Mouse (Mus musculus) brain, embryonic 18.5 days (tissue): ENCODE measurements around the gene Capn13.
A peak's percentile ranks its signal among the peaks of the same experiment; 100 is the strongest.
"Not testable (repeated sequence)": the region's sequence is repeated elsewhere in the genome, so short reads cannot be mapped to it uniquely, and the experiment has no call there.

Experiments
- DNase-seq: peaks from one replicate; pipeline ENCODE4 v3.0.0-alpha.2; 2012; ENCODE audit warnings: low read depth, low spot score

The Capn13 gene

GRCm38 (mm10) chr17:73277770-73278169 is 122.9 kb downstream of the Capn13 start:
- DNase-seq: no peak

GRCm38 (mm10) chr17:73275066-73275465 is 125.6 kb downstream of the Capn13 start:
- no peak for DNase-seq

- no peak for DNase-seq
Measured at GRCm38 (mm10) chr17:73273809-73274208, 126.9 kb downstream of the Capn13 start.

- DNase-seq: peak; percentile 60
Measured at GRCm38 (mm10) chr17:73271797-73272600, 128.7 kb downstream of the Capn13 start.

GRCm38 (mm10) chr17:73270871-73271796 is 129.5 kb downstream of the Capn13 start:
- DNase-seq: no peak

- DNase-seq: no peak
Measured at GRCm38 (mm10) chr17:73263077-73263501, 137.6 kb downstream of the Capn13 start.

- no peak for DNase-seq
Measured at GRCm38 (mm10) chr17:73262558-73262957, 138.1 kb downstream of the Capn13 start.

- not testable (repeated sequence) for DNase-seq
Measured at GRCm38 (mm10) chr17:73259258-73259657, 141.4 kb downstream of the Capn13 start.

GRCm38 (mm10) chr17:73258620-73259019 is 142.0 kb downstream of the Capn13 start:
- no peak for DNase-seq
